Mouse (Mus musculus): ENCODE data around the gene Mmel1.

Gene Mmel1

DNA sequence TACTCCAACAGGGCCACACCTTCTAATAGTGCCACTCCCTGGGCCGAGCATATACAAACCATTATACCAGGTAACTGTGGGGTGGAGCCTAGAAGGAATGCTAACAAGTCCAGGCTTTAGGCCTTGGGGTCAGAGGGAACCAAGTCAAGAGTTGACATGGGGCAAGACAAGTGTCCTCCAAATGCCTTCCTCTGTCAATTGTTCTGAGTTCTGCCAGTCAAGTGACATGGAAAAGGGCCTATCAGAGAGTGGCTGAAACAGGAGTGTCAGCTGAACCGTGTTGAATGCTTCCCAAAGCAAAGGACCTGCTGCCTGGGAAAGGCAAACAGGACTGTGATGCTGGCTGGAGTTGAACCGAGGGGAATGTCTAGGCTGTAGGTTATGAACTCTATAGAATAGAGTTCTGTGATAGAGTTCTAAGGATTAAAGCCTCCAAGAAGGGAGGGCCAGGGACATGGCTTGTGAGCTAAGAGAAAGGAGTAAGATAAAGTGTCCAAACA is 5.9 kb upstream of the Mmel1 start:
- DNase-seq (ENCODE audit: inconsistent age in 2 of 2, low spot score in 1 of 2): peak in 1 of 2 experiments; percentile 3

- DNase-seq (ENCODE audit: inconsistent age in 2 of 2, low spot score in 1 of 2): peak; percentile 93 to 96
These were observed 5.1 kb upstream of the Mmel1 start for GRCm38 (mm10) chr4:154864271-154864771.

DNA sequence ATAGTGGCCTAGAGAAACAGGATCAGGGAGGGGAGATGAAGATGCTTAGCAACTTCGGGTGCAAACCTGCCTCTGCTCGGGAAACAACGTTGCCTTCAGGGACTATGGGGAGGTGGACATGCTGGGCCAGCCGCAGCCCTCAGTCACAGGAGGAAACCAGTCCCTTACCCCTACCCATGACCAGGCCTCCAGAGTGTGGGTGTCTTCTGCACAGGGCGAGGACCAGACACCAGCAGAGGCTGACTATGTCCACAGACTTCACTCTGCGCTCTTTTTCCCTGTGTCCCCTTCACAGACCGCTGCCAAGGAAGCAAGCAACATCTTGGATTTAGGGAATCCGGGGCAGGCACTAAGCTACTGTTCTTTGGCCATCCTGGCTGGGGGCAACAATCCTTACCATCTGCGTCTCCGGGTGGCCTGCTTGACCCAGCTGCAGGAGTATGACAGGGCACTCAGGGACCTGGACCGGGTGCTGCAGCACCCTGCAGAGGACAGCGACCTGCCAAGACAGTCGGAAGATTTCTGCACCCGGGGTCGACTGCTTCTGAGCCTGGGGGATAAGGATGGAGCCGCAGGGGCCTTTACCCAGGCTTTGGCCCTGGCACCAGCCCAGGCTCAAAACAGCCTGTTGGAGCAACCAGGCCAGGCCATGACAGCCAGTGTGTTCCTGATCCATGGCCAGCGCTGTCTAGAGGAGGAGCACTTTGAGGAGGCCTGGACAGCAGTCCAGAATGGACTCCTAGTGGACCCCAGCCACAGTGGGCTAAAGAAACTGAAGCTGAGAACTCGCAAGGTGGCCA is 4.2 kb upstream of the Mmel1 start:
- no peak for DNase-seq (ENCODE audit: inconsistent age in 2 of 2, low spot score in 1 of 2)

- DNase-seq (ENCODE audit: inconsistent age in 2 of 2, low spot score in 1 of 2): no peak
These were observed 3.0 kb upstream of the Mmel1 start for GRCm38 (mm10) chr4:154866391-154866790.

GRCm38 (mm10) chr4:154867257-154867656 is 2.1 kb upstream of the Mmel1 start:
- DNase-seq (ENCODE audit: inconsistent age in 2 of 2, low spot score in 1 of 2): peak in 1 of 2 experiments; percentile 2

- DNase-seq (ENCODE audit: inconsistent age in 2 of 2, low spot score in 1 of 2): no peak
These were observed 1.3 kb downstream of the Mmel1 start for GRCm38 (mm10) chr4:154870721-154871120.

DNA sequence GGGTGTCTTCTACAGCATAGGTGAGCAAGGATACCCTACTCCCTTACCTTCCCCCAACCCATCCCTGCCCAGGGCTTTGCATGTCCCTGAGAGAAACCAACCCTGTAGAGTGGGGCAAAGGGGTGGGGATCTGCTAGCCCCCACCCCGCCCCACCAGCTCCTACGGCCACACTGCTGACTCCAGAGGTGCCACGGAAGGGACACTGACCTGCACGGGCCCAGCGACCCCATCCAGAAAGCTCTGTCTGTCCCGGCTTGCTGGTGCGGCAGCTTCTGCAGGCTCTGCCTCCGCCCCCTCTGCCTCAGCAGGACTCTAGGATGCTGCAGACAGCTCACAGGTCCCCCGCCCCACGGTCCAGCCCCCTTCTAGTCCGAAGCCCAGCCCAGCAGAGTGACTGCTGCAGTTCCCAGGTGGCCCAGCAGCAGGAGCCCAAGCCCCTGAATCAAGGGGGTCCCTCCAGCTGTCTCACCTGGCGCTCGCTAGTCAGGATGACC is 2.4 kb downstream of the Mmel1 start:
- no peak for DNase-seq (ENCODE audit: inconsistent age in 2 of 2, low spot score in 1 of 2)

- DNase-seq (ENCODE audit: inconsistent age in 2 of 2, low spot score in 1 of 2): no peak
These were observed 3.8 kb downstream of the Mmel1 start for GRCm38 (mm10) chr4:154873186-154873585.

- peak; percentile 91 to 96 for DNase-seq (ENCODE audit: inconsistent age in 2 of 2, low spot score in 1 of 2)
These were observed 8.6 kb downstream of the Mmel1 start for GRCm38 (mm10) chr4:154877864-154878548.

GRCm38 (mm10) chr4:154880730-154881129 is 11.3 kb downstream of the Mmel1 start:
- peak in 1 of 2 experiments; percentile 76 for DNase-seq (ENCODE audit: inconsistent age in 2 of 2, low spot score in 1 of 2)

DNA sequence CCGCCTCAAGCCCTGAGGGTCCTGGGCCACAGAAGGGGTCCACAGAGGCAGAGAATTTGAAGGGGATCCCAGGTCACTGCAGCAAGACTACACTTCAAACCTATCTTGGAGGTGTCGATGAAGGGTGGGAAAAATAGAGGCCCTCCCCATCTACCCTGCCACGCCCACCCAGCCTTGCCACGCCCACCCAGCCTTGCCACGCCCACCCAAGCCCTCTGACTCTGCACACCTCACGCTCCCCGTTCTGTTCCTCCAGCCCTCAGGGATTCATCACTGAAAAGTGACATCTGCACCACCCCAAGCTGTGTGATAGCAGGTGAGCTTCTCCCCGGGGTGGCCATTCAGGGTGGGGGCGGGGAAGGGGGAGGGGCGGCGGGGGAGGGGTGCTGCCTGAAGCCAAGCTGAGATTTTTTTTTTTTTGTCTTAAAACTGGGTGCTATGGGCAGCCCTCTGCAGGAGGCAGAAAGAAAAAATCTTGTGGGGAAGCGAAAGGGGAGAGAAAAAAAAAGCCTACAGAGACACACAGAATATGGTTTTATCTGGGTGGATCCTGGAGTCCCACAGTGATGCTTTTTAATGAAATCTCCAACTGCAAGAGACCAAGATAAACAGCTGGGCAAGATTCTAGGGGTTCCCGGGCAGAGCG is 12.8 kb downstream of the Mmel1 start:
- no peak for DNase-seq (ENCODE audit: inconsistent age in 2 of 2, low spot score in 1 of 2)

- no peak for DNase-seq (ENCODE audit: inconsistent age in 2 of 2, low spot score in 1 of 2)
These were observed 16.0 kb downstream of the Mmel1 start for GRCm38 (mm10) chr4:154885416-154885815.

- no peak for DNase-seq (ENCODE audit: inconsistent age in 2 of 2, low spot score in 1 of 2)
These were observed 17.6 kb downstream of the Mmel1 start for GRCm38 (mm10) chr4:154886876-154887592.

GRCm38 (mm10) chr4:154887593-154888250 is 18.3 kb downstream of the Mmel1 start:
- no peak for DNase-seq (ENCODE audit: inconsistent age in 2 of 2, low spot score in 1 of 2)

- DNase-seq (ENCODE audit: inconsistent age in 2 of 2, low spot score in 1 of 2): no peak
These were observed 21.5 kb downstream of the Mmel1 start for GRCm38 (mm10) chr4:154890887-154891286.

DNA sequence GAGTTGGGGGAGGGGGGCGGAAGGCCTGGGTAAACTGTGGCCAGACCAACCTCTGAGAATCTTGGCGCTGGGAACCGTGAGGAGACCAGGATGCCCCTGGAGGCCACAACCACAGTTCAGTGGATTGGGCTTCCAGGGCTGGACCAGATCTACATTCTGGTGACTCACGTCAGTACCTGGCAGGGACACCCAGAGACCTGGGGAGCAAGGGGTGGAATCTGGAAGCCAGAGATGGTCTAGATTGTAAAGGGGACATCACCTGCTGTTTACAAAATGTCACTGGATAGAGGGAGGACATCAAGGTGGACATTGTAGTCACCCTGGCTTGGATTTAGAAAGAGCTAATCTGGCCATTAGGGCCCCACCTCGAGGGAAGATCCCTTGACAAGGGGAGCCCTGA is 26.2 kb downstream of the Mmel1 start:
- DNase-seq (ENCODE audit: inconsistent age in 2 of 2, low spot score in 1 of 2): no peak

GRCm38 (mm10) chr4:154897676-154898465 is 28.5 kb downstream of the Mmel1 start:
- peak in 1 of 2 experiments; percentile 74 for DNase-seq (ENCODE audit: inconsistent age in 2 of 2, low spot score in 1 of 2)

GRCm38 (mm10) chr4:154898506-154899446 is 29.4 kb downstream of the Mmel1 start, which contains the start of gene Fam213b:
Gene Fam213b (minus strand): TSS chr4:154899135.
- DNase-seq (ENCODE audit: inconsistent age in 2 of 2, low spot score in 1 of 2): peak; percentile 89 to 94

Data from adrenal gland, adult (tissue).